Mouse (Mus musculus) heart, embryonic 14.5 days (tissue): ENCODE data around the gene Med15. TPM values are rescaled to one million over a fixed set of nuclear protein-coding genes. Genes with fewer than 3 reads are reported as not detected.

Source experiments
- ATAC-seq: fragments of 200-750 bp; cut with Nextera tagmentation; 2 replicates; pipeline ENCODE4 v1.8.0; 2017; ENCODE audit warnings: low read depth, moderate TSS enrichment; ENCODE audit not compliant: insufficient number of reproducible peaks, insufficient read depth, low FRiP score
- H3K27ac ChIP-seq, 2 experiments: fragments of 200-500 bp in 1 of 2; fragments of 300-500 bp in 1 of 2; sonication (generic) in 1 of 2; replicated peaks in 1 of 2; 2 replicates each; pipeline ENCODE4 v1.5.1; 2012 to 2014; ENCODE audit warnings: low read depth in 2 of 2, low read length in 2 of 2, control low read depth in 1 of 2, mild to moderate bottlenecking in 1 of 2, mixed read lengths in 1 of 2; ENCODE audit not compliant: control insufficient read depth in 1 of 2, insufficient read depth in 1 of 2
- H3K27me3 ChIP-seq: fragments of 300-500 bp; sonication (generic); 2 replicates; pipeline ENCODE4 v1.6.1; 2014; ENCODE audit warnings: mild to moderate bottlenecking, low read length, control low read depth; ENCODE audit not compliant: control insufficient read depth, insufficient read depth
- H3K36me3 ChIP-seq: fragments of 300-500 bp; sonication (generic); 2 replicates; pipeline ENCODE4 v1.6.1; 2014; ENCODE audit warnings: mild to moderate bottlenecking, control low read depth, low read length, mixed read lengths; ENCODE audit not compliant: control insufficient read depth, insufficient read depth
- H3K4me1 ChIP-seq, 2 experiments: fragments of 200-500 bp in 1 of 2; fragments of 300-500 bp in 1 of 2; sonication (generic) in 1 of 2; 2 replicates each; pipeline ENCODE4 v1.6.1; 2012 to 2014; ENCODE audit warnings: low read length in 2 of 2, control low read depth in 1 of 2, mixed read lengths in 1 of 2; ENCODE audit not compliant: control insufficient read depth in 2 of 2, insufficient read depth in 2 of 2
- H3K4me2 ChIP-seq: fragments of 300-500 bp; sonication (generic); 2 replicates; pipeline ENCODE4 v1.6.1; 2014; ENCODE audit warnings: mild to moderate bottlenecking, low read length
- H3K4me3 ChIP-seq, 2 experiments: fragments of 200-500 bp in 1 of 2; fragments of 300-500 bp in 1 of 2; sonication (generic) in 1 of 2; 2 replicates each; pipeline ENCODE4 v1.5.1; 2012 to 2014; ENCODE audit warnings: low read length in 2 of 2, mild to moderate bottlenecking in 2 of 2, control low read depth in 1 of 2, low read depth in 1 of 2, moderate library complexity in 1 of 2; ENCODE audit not compliant: control insufficient read depth in 1 of 2, insufficient read depth in 1 of 2
- H3K9ac ChIP-seq: fragments of 300-500 bp; sonication (generic); 2 replicates; pipeline ENCODE4 v1.6.1; 2014; ENCODE audit warnings: mild to moderate bottlenecking, low read length
- H3K9me3 ChIP-seq: fragments of 300-500 bp; sonication (generic); 2 replicates; pipeline ENCODE4 v1.6.1; 2016; ENCODE audit warnings: low read length, control low read depth; ENCODE audit not compliant: control insufficient read depth
- WGBS: fragments of 180-500 bp; shearing (Covaris S2); extraction: QIAGEN DNeasy Blood & Tissue Kit; methylation state at CpG from one replicate; pipeline ENCODE4 v1.1.7; 2014; 5-methylcytosine and 5-hydroxymethylcytosine counted together
- polyA plus RNA-seq: library from polyadenylated mRNA; unstranded; fragments of >200 nt; fragmentation: Nextera tagmentation; extraction: Ambion mirVana; gene quantifications from 2 replicates; pipeline ENCODE4 v1.2.1, GENCODE M21; 2014

Med15 gene
- polyA plus RNA-seq, 1 experiment from 2014 or later: 31.6 TPM

GRCm38 (mm10) chr16:17761074-17761473 is 28.4 kb upstream of the Med15 start:
- 55% methylated on average over 1 of the region's 1 CpGs for WGBS
- Histone ChIP-seq H3K36me3 (peaks cover 24% of the 10 kb centered on the region), H3K9me3 (no peaks in the 10 kb centered on the region), H3K9ac (no peak overlapping the region), H3K4me2 (peak overlapping the region; percentile 96; the same call in 1 of the 2 replicates), H3K4me1 (peaks cover 2 to 20% of the 10 kb centered on the region in 2 experiments; a peak in 3 of 4 replicates), H3K27me3 (no peaks in the 10 kb centered on the region), H3K27ac (no peak overlapping the region), H3K4me3 (no peak overlapping the region; a peak in 1 of 4 replicates)
- ATAC-seq: no peak

- H3K36me3 ChIP-seq: peaks cover 20% of the 10 kb centered on the region
- H3K4me3 ChIP-seq: peak overlapping the region in 1 of 2 experiments; percentile 67; a peak in 2 of 4 replicates
- no peak overlapping the region for H3K9ac ChIP-seq
- H3K27ac ChIP-seq: no peak overlapping the region
- H3K4me2 ChIP-seq: peak overlapping the region; percentile 96
- no peak for ATAC-seq
- no peaks in the 10 kb centered on the region for H3K27me3 ChIP-seq
- H3K4me1 ChIP-seq: peaks cover 2 to 20% of the 10 kb centered on the region in 2 experiments; a peak in 3 of 4 replicates
- 36% methylated on average over 8 of the region's 8 CpGs for WGBS
- no peaks in the 10 kb centered on the region for H3K9me3 ChIP-seq
Observed at GRCm38 (mm10) chr16:17760657-17761056, 28.0 kb upstream of the Med15 start.

DNA sequence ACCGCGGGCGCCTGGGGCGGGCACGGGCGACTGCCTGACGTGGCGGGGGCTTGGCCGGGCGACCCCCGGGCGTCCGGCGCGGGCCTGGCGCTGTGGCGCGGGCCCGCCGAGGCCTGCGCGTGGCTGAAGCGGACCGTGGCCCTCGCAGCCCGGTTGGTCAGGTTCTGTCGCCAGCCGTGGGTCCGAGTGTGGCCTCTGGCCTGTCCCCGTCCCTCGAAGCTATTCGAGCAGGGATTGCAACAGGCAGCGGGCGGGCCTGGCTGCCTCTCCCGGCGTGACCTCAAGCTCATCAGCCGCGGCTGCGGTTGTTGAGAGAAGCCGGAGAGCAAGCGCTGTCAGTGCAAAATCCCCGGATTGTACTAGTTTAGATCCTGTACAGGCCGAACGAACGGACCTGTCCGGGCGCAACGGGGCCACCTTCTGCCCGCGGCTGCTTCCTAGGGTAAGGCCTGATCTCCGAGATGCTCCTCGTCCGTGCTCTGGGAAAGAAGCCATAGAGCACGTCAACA is 27.2 kb upstream of the Med15 start:
- Histone ChIP-seq H3K4me1 (peaks cover 2 to 20% of the 10 kb centered on the region in 2 experiments; a peak in 3 of 4 replicates), H3K36me3 (peaks cover 13% of the 10 kb centered on the region), H3K4me3 (peak overlapping the region; percentile 46 to 67), H3K27ac (peak overlapping the region in 1 of 2 experiments; percentile 72; a peak in 2 of 4 replicates), H3K9me3 (no peaks in the 10 kb centered on the region), H3K4me2 (peak overlapping the region; percentile 96), H3K27me3 (no peaks in the 10 kb centered on the region), H3K9ac (peak overlapping the region; percentile 93)
- ATAC-seq: peak; percentile 27; the same call in 1 of the 2 replicates
- WGBS: 1% methylated on average over 54 of the region's 54 CpGs

GRCm38 (mm10) chr16:17759344-17759773 is 26.7 kb upstream of the Med15 start, which contains the start of gene Klhl22:
Gene Klhl22 (plus strand): TSS chr16:17759618.
- 1% methylated on average over 28 of the region's 28 CpGs for WGBS
- Histone ChIP-seq H3K9me3 (no peaks in the 10 kb centered on the region), H3K9ac (peak within 1 kb of the TSS; percentile 93), H3K36me3 (peaks cover 9% of the 10 kb centered on the region), H3K27ac (peak within 1 kb of the TSS; percentile 51 to 72), H3K4me3 (peak within 1 kb of the TSS; percentile 46 to 67), H3K27me3 (no peaks in the 10 kb centered on the region), H3K4me1 (peaks cover 2 to 20% of the 10 kb centered on the region in 2 experiments; a peak in 3 of 4 replicates), H3K4me2 (peak within 1 kb of the TSS; percentile 96)
- ATAC-seq: peak; percentile 92

DNA sequence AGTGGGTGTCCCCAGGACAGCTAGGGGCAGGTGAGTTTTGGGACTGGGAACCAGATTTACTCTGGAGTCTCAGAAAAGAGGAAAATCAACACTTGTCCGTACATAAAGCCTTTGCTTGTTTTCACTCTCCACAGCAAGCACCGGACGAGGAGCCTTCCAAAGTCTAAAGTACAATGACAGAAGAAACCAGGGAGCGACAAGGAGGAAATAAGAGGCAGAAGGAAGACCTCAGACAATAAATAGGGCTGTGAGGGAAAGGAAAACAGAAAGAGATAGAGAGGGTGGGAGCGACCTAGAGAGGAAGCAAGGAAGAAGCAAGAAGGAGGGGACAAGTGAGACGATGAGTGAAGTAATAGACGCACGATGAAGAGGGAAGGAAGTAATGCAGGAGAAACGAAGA is 26.2 kb upstream of the Med15 start:
- H3K4me1 ChIP-seq: peaks cover 2 to 17% of the 10 kb centered on the region in 2 experiments; a peak in 3 of 4 replicates
- no peak for ATAC-seq
- H3K9ac ChIP-seq: peak overlapping the region; percentile 93
- H3K36me3 ChIP-seq: peaks cover 5% of the 10 kb centered on the region; the same call in 1 of the 2 replicates
- no peaks in the 10 kb centered on the region for H3K9me3 ChIP-seq
- H3K27ac ChIP-seq: peak overlapping the region; percentile 51 to 72
- no peaks in the 10 kb centered on the region for H3K27me3 ChIP-seq
- H3K4me2 ChIP-seq: peak overlapping the region; percentile 96
- WGBS: 36% methylated on average over 9 of the region's 9 CpGs
- H3K4me3 ChIP-seq: peak overlapping the region; percentile 46 to 67

- no peak overlapping the region for H3K4me2 ChIP-seq
- H3K4me1 ChIP-seq: peaks cover 6 to 23% of the 10 kb centered on the region in 2 experiments
- no peaks in the 10 kb centered on the region for H3K27me3 ChIP-seq
- no peak overlapping the region for H3K4me3 ChIP-seq
- H3K9ac ChIP-seq: no peak overlapping the region
- no peaks in the 10 kb centered on the region for H3K9me3 ChIP-seq
- WGBS: 100% methylated on average over 1 of the region's 1 CpGs
- peaks cover under 1% of the 10 kb centered on the region; the same call in 1 of the 2 replicates for H3K36me3 ChIP-seq
- H3K27ac ChIP-seq: no peak overlapping the region
- ATAC-seq: no peak
Observed at GRCm38 (mm10) chr16:17757756-17758155, 25.1 kb upstream of the Med15 start.

DNA sequence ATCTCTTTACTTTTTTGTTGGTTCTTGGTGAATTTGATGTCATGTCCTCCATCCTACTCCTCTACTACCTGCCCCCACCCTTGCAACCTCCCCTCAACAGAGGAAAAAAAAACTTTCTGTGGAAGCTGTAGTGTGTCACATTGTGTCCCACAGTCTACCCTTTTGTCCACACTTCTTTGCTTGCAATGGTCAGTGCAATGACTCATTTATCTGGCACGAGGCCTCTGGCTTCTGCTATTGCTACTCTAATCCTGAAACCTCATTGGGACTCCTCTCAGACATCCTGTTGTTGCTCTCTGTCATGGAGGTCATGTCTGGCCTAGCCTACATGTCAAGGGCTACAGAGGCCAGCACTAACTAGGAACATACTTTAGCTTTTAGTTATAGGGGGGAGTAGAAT is 21.0 kb upstream of the Med15 start:
- no peak for ATAC-seq
- H3K27me3 ChIP-seq: no peaks in the 10 kb centered on the region
- 29% methylated on average over 1 of the region's 1 CpGs for WGBS
- no peak overlapping the region for H3K9ac ChIP-seq
- no peak overlapping the region for H3K4me2 ChIP-seq
- H3K4me3 ChIP-seq: no peak overlapping the region
- H3K4me1 ChIP-seq: peaks cover 5 to 8% of the 10 kb centered on the region in 2 experiments
- peak overlapping the region; percentile 67 to 81; a peak in 3 of 4 replicates for H3K27ac ChIP-seq
- no peaks in the 10 kb centered on the region for H3K36me3 ChIP-seq
- no peaks in the 10 kb centered on the region for H3K9me3 ChIP-seq
